Mouse (Mus musculus): ENCODE data around the gene Slc38a6.

GRCm38 (mm10) chr12:73357311-73357710, 70.7 kb downstream of the Slc38a6 start:
- TF ChIP-seq GATA1 (IDR thresholded peaks at IDR 0.05; ENCODE audit: low read length) (no peak), TAL1 (IDR thresholded peaks at IDR 0.05; ENCODE audit: low read length) (no peak)

All from erythroblast, embryonic 14.5 days (primary cell).